Mouse (Mus musculus) erythroblast, embryonic 14.5 days (primary cell): ENCODE results near the gene Gpr157.

Experiments used
- GATA1 ChIP-seq: IDR thresholded peaks from 2 replicates; pipeline ENCODE4 v1.6.1; 2012; ENCODE audit warnings: low read length, inconsistent platforms, mixed read lengths
- TAL1 ChIP-seq: IDR thresholded peaks from 3 replicates; pipeline ENCODE4 v1.6.1; 2012; ENCODE audit warnings: low read length, inconsistent platforms, mixed read lengths

DNA sequence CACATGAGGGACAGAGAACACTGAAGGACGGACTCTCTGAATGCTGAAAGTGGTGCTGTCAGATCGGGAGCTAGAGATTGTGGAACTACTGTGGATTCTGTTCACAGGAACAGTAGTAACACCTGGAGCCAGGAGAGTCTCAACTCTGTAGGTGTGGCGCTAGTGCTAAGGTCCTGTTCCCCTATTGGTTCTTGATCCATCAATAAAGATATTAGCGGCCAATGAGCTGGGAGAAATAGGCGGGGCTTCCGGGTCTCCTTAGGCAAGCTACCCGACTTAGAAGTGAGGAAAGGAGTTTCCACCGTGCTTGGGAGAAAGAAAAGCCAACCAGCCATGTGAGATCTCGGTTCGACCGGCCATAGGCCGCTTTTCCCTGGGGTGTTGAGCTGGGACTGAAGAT lies 57.1 kb downstream of the Gpr157 start:
- TF ChIP-seq GATA1 = no peak
- no peak for TF ChIP-seq TAL1
